Mouse (Mus musculus) granulocyte monocyte progenitor cell, adult 5-6 weeks (primary cell): ENCODE data around the gene Kdelr1. TPM values are rescaled to one million over a fixed set of nuclear protein-coding genes. Genes with fewer than 3 reads are reported as not detected.
"Not testable (repeated sequence)": the region's sequence is repeated elsewhere in the genome, so short reads cannot be mapped to it uniquely, and the experiment has no call there.

Source experiments
- ATAC-seq: replicated peaks from 2 replicates; pipeline ENCODE4 v1.8.0; 2016; ENCODE audit warnings: mild to moderate bottlenecking, moderate TSS enrichment, inconsistent platforms; ENCODE audit not compliant: poor library complexity, severe bottlenecking
- total RNA-seq, 2 experiments: library from RNA; stranded (forward) in 1 of 2; stranded (reverse) in 1 of 2; fragments of 200-712, 200-1000 nt in 1 of 2; fragments of >200 nt in 1 of 2; fragmentation: Nextera tagmentation in 1 of 2; gene quantifications; 2 replicates each; pipeline ENCODE4 v1.2.3; 2014 to 2017

Kdelr1 gene
- total RNA-seq, 2 experiments from 2014 or later, result 72.5 to 143 TPM

DNA sequence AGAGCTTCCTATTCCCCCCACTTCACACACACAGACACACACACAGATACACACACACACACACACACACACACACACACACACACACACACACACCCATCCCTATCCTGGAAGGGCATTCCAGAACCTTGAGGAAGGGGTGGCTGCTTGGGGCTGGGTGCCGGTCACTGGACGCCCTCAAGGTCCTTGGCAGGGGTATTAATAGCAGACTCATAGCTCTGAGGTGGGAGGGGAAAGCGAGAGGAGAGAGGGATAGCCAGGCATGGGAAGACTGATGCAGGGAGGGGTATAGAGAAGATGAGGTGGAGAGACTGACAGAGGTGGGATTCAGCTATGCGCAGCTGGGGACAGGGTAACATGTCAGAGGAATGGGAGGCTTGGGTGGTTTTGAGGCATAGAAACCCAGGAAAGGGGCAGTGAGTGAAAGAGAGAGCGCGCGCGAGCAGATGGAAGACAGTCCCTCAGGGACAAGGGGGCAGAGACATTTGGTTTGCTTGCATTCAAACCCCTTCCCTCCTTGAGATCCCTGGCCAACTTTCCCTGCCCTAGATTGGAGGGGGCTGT, 3.4 kb upstream of the Kdelr1 start:
- ATAC-seq, result no peak

DNA sequence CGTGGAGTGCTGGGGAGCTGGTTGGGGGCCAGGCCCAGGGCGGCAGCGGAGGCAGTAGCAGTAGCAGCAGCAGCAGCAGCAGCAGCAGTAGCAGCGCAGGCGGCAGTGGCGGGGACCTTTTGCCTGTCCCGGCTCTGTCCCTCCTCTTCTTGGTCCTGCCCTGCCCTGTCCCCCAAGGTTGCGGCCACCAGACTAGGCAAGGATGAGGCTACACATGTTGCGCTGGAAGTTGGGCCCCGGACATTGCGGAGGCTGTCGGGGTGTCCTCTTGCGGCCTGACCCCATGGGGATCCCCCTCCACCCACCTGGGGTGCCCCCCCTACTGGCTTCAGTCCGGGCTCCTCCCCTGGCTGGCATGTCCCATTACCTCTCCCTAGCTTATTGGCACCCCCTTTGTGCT, 2.8 kb upstream of the Kdelr1 start:
- no peak for ATAC-seq

DNA sequence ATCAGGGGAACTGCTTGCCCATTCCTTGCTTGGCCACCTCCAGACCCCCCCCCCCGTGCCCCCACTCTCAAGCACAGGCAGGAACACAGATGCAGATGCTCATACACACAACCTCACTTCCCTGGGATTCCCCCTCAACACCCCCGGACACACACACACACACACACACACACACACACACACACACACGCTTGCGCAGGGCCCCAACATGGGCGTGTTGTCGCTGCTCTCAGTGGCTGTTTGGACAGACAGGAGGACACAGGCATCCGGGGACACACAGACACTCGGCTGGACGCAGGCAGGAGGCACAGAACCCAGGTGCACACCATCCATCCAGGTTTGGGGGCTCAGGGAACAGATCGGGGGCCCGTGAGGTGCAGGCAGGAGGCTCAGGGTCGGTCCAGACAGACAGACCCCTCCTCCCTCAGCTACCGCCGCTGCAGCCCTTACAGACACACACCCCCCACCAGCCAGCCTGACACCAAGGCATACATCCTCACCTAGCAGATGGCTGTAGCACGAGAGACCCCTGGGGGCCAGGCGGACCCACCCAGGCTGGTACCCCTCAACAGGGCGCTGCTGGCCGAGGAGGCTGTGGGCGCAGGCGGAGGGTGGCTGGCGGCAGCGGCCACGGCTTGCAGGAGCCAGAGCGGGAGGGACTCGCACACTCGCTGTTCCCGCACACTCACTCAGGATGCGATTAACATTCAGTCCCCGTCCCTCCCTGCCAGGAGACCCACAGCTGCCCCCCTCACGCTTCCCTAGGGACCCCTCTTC, 2.1 kb upstream of the Kdelr1 start:
- no peak for ATAC-seq

DNA sequence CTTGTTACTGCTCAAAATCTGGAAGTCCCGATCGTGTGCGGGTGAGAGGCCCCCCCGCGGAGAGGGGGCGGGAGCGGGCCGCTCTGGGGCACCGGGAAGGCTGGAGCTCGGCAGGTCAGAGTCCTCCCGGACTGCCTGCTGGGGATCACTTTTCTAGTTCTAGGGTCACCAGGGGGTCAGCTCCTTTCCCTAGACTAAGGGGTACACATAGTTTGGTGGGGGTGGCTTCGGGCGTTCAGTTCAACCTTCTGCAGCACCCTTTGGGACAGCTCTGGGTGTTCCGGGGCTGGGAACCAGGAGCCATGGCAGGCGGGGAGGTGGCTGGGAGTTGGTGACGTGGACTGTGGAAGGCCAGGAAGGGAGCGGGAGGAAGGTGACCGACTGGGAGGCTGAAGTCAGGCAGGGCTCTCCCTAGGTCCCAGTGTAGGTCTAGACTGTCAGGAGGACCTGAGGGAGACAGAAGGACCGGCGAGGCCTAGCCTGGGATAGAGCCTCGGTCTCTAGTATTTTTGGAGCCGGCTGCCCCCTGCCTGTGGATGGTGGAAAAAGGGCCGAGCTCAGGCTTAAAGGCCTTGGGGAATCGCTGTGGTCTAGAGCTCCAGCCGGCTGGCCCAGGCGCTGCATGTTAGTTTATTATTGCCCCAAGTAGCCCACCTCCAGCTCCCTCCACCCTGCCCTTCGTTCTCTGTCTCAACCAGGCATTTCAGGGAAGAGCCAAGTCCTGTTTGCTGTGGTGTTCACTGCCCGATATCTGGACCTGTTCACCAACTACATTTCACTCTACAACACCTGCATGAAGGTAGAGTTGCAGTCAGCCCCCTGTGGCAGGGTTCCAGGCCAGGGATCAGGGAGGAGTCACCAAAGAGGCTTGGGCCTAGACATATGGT, 732 bp downstream of the Kdelr1 start:
- peak; percentile 45 for ATAC-seq

DNA sequence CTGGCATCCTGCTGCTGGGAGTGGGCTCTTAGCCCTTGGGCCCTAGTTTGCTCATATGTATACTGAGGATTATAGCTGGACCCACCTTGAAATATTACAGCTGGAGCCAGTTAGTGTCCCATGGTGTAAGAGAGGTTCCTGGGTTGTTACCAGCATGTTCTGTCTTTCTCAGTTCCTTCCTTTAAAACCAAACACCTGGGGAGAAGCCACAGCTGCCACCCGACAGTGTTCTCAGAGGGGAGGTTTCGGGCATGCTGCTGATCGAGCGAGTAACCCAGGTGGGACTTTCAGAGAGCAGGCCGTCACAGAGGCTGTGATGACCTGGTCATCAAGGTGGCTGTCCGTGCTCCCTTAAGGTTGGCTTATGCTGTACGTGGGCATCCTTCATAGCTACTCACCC, 4.3 kb downstream of the Kdelr1 start:
- no peak for ATAC-seq

DNA sequence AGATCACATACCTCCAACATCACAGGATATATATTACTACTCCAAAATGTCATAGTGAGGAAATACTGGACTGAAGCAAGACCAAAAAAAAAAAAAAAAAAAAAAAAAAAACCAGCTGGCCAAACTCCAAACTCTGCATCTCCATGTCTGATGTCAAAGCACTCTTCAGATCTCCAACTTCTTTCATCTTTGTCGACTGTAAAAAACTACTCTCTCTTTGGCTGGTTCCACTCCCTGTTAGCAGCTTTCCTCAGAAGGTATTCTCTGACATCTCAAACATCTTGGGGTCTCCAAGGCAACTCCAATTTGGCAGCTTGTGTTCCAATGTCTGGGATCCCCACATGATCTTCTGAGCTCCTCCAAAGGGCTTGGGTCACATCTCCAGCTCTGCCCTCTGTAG, 5.7 kb downstream of the Kdelr1 start, which contains the start of gene Grin2d:
TSS of gene Grin2d (minus strand) at position 101 of the 400 bp plus-strand sequence.
- ATAC-seq, result not testable (repeated sequence)

DNA sequence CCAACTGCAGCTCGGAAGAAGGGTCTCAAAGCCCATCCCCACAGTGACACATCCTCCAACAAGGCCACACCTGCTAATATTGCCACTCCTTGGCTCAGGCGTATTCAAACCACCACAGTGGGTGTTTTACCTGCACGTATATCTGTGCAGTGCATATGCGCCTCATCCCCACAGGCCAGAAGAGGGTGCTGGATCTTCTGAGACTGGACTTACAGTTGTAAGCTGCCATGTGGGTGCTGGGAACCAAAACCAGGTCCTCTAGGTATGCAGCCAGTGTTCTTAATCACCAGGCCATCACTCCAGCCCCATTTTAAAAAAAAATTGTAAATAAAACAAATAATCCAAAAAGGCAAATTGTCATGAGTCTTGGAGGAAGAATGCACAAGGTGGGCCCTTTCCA, 8.0 kb downstream of the Kdelr1 start:
- no peak for ATAC-seq

DNA sequence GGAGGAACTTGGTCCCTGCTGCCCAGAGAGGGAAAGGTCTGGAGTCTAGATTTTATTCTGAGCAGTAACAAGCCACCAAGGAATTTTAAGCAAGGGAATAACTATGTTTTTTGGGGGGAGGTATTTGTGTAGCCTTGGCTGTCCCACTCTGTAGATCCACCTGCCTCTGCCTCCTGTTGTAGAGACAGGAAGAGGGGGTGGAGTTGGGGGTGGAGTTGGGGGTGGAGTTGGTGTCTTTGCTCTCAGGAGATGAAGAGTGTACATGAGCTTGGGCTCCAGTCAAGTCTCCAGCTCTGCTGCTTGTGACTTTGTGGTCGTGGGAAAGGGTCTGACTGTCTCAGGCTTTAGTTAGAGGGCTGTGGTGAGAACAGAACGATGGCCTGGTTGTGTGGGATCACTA, 8.4 kb downstream of the Kdelr1 start:
- ATAC-seq, result no peak

DNA sequence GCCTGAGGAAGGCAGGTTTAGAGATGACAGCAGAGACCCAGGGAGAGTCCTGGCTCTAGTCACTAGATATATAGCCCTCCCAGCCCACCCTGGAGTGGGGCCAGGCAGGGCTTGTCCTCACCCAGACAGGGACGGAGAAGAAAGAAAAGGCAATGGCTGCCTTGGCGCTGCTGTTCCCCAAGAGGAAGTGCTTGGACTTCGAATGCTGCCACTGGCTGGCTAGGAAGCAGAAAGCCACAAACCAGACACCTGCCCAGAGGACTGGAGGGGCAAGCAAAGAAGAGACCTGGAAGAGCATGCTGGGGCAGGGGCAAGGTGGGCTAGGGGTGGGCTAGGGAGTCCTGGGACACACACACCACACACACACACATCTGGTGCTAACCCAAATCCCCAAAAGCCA, 14.7 kb downstream of the Kdelr1 start:
- ATAC-seq, result peak; percentile 51

DNA sequence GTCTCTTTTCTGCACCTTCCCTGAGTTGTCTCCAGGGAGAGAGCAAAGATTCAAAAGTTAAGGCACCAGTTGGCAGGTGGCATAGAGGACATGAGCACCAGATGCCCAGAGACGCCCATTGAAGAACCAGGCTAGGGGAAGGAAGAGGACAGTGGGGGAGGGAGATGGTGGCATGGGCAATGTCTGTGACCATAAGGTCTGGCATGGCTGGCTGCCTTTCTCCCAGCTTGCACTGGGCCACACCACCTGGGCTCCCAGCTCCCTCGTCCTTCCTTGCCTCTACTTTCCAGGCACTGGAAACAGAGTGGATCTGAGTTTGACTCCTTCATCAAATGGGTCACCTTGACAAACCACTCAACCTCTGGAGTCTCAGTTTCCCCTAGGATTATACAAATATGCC, 20.1 kb downstream of the Kdelr1 start:
- no peak for ATAC-seq

DNA sequence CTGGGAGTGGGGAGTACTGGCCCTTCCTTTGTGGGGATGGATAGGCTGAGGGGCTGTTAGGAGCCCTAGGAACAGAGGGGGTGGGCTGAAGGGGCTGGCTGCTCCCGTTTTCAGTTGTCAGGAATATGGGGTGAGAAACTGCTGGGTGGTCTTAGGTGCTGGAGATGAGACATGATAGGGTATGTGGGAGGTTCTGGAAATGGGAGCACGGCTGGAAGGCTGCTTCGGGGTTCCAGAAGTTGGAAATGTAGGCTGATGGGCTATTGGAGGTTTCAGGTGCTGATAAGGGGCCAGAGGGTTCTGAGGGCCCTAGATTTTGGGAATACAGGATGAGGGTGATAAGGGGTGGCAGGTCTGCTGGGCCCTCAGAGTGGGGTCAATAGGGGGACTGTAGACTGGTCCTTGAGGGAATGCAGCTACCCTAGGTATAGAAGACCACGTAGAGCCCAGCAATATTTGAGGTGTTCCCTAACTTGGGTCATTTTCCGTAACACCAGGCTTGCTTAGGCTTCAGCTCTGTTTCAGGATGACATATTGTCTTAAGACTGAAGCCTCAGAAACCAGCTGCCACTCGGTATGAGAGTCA, 23.5 kb downstream of the Kdelr1 start:
- no peak for ATAC-seq

DNA sequence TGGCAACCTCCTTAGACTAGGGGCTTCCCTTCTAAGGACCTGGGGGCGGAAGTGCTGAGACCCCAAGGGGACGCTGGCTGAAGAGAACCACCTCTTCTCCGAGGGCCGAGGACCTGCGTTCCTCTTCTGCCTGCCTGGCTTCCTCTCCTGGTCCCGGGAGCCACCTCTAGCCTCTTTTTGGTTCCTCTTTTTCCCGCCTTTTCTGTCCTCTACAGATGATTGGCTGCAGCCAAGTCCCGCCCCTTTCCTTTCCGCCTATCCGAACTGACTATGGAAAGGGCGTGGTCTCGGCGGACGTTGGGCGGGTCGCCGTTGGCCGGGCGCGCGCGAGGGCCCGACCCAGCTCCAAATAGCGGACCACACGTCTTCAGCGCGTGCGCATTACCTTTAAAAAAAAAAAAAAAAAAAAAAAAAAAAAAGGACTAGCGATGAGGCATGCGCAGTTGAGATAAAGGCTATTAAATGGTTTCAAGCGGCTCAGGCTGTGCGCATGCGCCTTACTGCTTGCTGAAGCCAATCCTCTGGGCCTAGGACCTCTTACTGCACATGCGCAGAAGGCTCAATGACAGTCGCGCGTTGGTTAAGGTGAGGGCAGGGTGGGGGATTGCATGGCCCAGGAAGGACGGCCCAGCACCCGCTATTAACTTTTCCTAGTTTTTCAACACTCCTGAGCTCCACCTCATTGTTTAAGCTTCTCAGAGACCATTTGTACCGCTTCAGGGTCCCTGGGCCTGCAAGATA, 24.1 kb downstream of the Kdelr1 start, which contains the start of the genes Syngr4 and Tmem143:
TSS of gene Syngr4 (minus strand) at position 198 of the 741 bp plus-strand sequence.
TSS of gene Tmem143 (plus strand) at position 425 of the 741 bp plus-strand sequence.
- ATAC-seq, result peak; percentile 85

DNA sequence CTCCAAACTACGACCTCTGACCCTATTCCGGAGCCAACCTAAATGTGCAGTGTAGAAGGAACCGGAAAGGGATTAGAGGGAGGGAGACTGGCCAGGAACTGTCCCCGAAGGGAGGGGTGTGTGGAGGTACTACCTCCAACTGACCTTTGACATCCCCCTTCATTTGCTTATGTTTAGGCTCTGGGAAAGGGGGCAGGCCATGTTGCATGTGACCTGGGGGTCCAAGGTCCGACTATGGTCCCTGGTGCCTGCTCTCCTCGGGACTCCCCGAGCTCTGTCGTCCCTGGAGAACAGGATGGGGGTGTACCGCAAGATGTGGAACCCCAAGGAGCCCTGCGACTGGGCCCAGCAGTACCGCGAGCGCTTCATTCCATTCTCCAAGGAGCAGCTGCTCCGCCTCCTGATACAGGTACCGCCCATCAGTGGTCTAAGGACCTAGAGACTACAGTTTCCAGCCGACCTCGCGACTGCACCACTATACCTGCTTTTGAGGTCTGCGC, 24.7 kb downstream of the Kdelr1 start:
- peak; percentile 52 for ATAC-seq

DNA sequence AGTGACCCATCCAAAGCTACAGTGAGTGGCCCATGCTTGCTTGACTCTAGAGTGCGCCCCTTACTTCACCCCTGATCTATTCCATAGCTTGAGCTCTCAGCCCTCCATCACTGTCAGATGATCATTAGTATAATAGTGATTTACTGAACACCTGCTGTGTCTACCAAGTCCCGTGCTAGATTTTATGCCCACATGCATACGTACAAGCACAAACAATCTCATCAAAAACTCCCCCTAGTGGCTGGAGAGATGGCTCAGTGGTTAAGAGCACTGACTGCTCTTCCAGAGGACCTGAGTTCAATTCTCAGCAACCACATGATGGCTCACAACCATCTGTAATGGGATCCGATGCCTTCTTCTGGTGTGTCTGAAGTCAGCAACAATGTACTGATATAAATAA, 25.6 kb downstream of the Kdelr1 start:
- ATAC-seq, result not testable (repeated sequence)

DNA sequence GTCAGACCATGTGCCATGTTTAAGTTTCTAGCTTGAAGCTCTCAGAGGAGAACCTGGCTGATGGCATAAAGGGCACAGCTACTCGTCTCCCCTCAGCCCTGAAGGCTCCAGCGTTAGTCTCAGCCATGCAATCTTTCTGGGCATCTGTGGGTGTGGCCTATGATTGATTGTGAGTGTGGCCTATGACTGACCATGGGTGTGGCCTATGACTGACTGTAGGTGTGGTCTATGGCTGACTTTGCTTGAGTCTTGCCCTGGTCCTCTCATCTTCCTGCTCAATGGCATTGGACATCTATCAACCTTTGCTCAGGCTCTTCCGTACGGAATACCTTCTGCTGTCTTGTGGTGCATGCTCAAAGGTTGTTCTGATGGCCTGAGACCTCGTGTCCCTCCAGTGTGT, 29.0 kb downstream of the Kdelr1 start:
- peak; percentile 54 for ATAC-seq

DNA sequence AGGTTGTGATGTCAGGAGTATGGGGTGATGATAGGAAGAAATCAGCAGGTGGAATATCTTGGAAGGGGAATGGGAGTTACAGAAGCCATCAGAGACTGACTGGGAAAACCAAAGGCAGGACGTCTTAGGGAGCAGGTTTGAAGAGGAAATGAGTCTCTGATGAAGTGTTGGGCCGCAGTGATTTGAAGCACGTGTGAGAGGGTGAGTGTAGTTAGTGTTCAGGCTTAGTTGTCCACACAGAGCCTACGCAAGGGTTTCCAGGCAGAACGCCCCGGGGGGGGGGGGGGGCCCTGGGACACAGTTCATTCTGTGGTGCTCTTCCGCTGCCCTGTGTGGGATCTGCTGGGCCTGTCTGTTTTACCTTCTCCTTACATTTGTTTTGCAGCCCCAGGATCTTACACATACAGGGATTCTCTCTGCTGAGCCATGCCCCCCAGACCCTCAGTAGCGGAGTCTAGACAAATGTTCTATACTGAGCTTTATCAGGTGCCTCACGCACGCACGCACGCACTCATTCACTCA, 30.0 kb downstream of the Kdelr1 start:
- ATAC-seq, result no peak

DNA sequence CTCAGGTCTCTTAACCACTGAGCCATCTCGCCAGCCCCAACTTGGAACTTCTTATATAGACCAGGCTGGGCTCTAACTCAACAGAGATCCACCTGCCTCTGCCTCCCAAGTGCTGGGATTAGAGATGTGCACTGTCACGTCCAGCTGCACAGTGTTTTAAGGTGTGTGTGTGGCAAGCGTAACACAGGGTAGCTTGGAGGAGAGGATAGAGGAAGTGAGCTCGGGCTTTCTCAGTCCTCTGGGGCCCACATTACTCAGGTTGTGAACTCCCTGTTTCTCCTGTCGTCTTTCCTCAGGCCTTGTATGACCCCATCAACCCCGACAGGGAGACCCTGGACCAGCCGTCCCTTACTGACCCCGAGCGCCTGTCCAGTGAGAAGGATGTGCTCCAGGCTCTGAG, 34.0 kb downstream of the Kdelr1 start:
- peak; percentile 58 for ATAC-seq

DNA sequence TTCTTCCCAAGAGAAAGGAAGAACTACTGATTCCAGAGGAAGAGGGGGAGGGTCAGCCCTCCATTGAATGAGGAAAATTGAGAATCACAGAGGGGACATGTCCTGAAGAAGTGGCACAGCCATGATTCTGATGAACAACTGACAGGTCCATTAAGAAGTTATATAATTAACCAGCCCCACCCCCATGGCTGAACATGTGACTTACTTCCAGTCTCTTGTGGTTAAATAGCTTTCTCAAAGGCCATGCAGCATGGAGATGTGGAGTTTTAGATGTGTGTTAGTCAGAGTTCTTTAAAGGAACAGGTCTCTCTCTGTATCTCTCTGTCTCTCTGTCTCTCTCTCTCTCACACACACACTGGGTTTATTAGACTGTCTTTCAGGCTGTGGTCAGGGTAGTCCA, 35.8 kb downstream of the Kdelr1 start:
- no peak for ATAC-seq

DNA sequence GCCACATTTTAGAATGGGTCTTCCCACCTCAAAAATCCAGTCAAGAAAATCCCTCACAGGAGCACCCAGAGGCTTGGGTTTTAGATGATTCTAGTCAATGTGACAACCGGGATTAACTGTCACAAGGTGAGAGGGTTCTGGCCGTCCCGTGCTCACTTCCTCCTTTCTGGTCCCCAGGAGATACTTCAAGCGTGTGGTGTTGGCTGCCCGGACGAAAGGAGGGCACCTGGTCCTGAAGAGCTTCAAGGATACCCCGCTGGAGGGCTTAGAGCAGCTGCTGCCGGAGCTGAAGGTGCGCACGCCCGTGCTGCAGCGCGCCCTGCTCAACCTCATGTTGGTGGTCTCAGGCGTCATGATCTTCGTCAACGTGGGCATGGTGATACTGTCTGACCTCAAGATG, 36.6 kb downstream of the Kdelr1 start:
- ATAC-seq, result no peak
